Mouse (Mus musculus): ENCODE results near the gene Myo10. TPM values are rescaled to one million over a fixed set of nuclear protein-coding genes. Genes with fewer than 3 reads are reported as not detected.

Gene Myo10
- polyA plus RNA-seq, 1 experiment from 2014 or later: 28.8 TPM

GRCm38 (mm10) chr15:25778937-25779336 is 156.6 kb downstream of the Myo10 start:
- no peak for ATAC-seq
- Histone ChIP-seq H3K4me3 (ENCODE audit: low read depth, low read length) (no peak overlapping the region), H3K27me3 (ENCODE audit: control insufficient read depth, insufficient read depth, low read depth, low read length) (no peaks in the 10 kb centered on the region), H3K4me1 (ENCODE audit: control insufficient read depth, insufficient read depth, low read length) (peaks cover 25% of the 10 kb centered on the region), H3K27ac (ENCODE audit: low read length) (no peak overlapping the region), H3K4me2 (ENCODE audit: low read length) (no peak overlapping the region), H3K36me3 (ENCODE audit: control insufficient read depth, insufficient read depth, low read length) (no peaks in the 10 kb centered on the region; the same call in 1 of the 2 replicates), H3K9me3 (replicated peaks; ENCODE audit: control insufficient read depth, low read length, poor library complexity, severe bottlenecking) (no peaks in the 10 kb centered on the region), H3K9ac (ENCODE audit: low read depth, low read length) (no peak overlapping the region)
- 74% methylated on average over 8 of the region's 8 CpGs for WGBS

DNA sequence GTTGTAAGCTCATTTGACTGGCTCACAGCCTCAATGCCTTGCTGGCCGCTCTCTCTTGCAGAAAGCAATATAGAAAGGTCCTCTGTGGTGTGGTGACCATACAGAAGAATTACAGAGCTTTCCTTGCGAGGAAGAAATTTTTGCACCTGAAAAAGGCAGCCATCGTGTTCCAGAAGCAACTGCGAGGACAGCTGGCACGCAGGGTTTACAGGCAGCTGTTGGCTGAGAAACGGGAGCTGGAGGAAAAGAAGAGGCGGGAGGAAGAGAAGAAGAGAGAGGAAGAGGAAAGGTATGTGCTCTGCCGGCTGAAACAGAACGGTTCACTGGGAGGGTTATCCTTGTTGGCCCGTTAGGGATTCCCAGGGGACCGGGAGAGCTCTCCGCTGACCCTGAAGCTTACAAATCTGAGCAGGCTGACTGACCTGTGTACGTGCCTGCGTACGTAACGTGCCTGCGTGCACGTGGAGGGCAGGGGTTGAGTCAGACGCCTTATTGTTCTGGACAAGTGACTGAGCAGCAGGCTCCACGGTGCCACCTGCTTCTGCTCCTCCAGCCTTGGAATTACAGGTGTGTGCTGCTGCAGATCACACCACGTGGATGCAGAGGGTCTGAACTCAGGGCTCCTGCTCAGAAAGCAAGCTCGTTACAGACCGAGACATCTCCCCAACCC is 157.3 kb downstream of the Myo10 start:
- peaks cover 20% of the 10 kb centered on the region for H3K4me1 ChIP-seq (ENCODE audit: control insufficient read depth, insufficient read depth, low read length)
- no peaks in the 10 kb centered on the region; the same call in 1 of the 2 replicates for H3K36me3 ChIP-seq (ENCODE audit: control insufficient read depth, insufficient read depth, low read length)
- 60% methylated on average over 23 of the region's 23 CpGs for WGBS
- H3K4me2 ChIP-seq (ENCODE audit: low read length): no peak overlapping the region
- no peaks in the 10 kb centered on the region for H3K27me3 ChIP-seq (ENCODE audit: control insufficient read depth, insufficient read depth, low read depth, low read length)
- H3K9me3 ChIP-seq (replicated peaks; ENCODE audit: control insufficient read depth, low read length, poor library complexity, severe bottlenecking): no peaks in the 10 kb centered on the region
- no peak overlapping the region for H3K4me3 ChIP-seq (ENCODE audit: low read depth, low read length)
- no peak overlapping the region for H3K27ac ChIP-seq (ENCODE audit: low read length)
- H3K9ac ChIP-seq (ENCODE audit: low read depth, low read length): no peak overlapping the region
- no peak for ATAC-seq

GRCm38 (mm10) chr15:25781053-25781452 is 158.7 kb downstream of the Myo10 start:
- WGBS: 89% methylated on average over 33 of the region's 33 CpGs
- H3K27ac ChIP-seq (ENCODE audit: low read length): no peak overlapping the region
- peaks cover 8% of the 10 kb centered on the region for H3K4me1 ChIP-seq (ENCODE audit: control insufficient read depth, insufficient read depth, low read length)
- H3K27me3 ChIP-seq (ENCODE audit: control insufficient read depth, insufficient read depth, low read depth, low read length): no peaks in the 10 kb centered on the region
- no peak for ATAC-seq
- H3K9ac ChIP-seq (ENCODE audit: low read depth, low read length): no peak overlapping the region
- H3K36me3 ChIP-seq (ENCODE audit: control insufficient read depth, insufficient read depth, low read length): no peaks in the 10 kb centered on the region; the same call in 1 of the 2 replicates
- no peak overlapping the region for H3K4me3 ChIP-seq (ENCODE audit: low read depth, low read length)
- no peak overlapping the region for H3K4me2 ChIP-seq (ENCODE audit: low read length)
- H3K9me3 ChIP-seq (replicated peaks; ENCODE audit: control insufficient read depth, low read length, poor library complexity, severe bottlenecking): no peaks in the 10 kb centered on the region

DNA sequence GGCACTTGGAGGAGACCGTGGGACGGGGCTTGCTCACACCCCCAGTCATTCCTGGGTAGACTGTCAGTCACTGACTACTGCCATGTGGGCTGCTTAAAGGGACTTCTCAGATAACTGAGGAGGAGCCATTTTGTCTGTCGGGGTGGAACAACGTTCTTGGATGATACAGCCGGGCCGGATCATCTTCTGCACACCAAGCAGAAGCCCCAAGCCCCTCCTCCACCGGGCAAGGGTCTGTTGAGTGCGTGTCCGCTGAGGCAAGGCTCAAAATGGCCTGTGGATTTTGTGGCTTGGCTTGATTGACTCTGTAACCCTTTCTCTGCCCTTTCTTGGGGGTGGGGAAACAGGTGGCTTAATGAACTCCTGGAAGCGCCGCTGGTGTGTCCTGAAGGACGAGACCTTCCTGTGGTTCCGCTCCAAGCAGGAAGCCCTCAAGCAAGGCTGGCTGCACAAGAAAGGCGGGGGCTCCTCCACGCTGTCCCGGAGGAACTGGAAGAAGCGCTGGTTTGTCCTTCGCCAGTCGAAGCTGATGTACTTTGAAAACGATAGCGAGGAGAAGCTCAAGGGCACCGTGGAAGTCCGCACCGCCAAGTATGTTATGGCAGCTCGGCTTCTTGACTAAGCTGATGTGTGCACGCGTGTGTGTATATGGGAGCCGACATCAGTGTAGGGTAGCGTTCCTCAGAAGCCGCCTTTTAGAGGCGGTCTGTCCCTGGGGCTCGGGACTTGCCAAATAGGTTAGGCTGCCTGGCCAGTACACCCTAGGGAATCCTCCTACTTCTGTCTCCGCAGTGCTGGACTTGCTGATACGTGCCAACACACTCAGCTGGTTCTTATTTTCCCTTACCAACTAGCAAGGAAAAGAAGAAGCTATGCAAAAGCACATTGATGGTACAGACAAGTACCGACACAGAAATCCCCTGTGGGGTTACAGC is 163.4 kb downstream of the Myo10 start:
- no peak overlapping the region for H3K9ac ChIP-seq (ENCODE audit: low read depth, low read length)
- H3K27me3 ChIP-seq (ENCODE audit: control insufficient read depth, insufficient read depth, low read depth, low read length): no peaks in the 10 kb centered on the region
- no peak overlapping the region for H3K27ac ChIP-seq (ENCODE audit: low read length)
- no peak overlapping the region for H3K4me2 ChIP-seq (ENCODE audit: low read length)
- H3K4me3 ChIP-seq (ENCODE audit: low read depth, low read length): no peak overlapping the region
- H3K9me3 ChIP-seq (replicated peaks; ENCODE audit: control insufficient read depth, low read length, poor library complexity, severe bottlenecking): no peaks in the 10 kb centered on the region
- ATAC-seq: no peak
- H3K4me1 ChIP-seq (ENCODE audit: control insufficient read depth, insufficient read depth, low read length): no peaks in the 10 kb centered on the region
- no peaks in the 10 kb centered on the region; the same call in 1 of the 2 replicates for H3K36me3 ChIP-seq (ENCODE audit: control insufficient read depth, insufficient read depth, low read length)
- WGBS: 91% methylated on average over 35 of the region's 35 CpGs

- ATAC-seq: no peak
- Histone ChIP-seq H3K27ac (ENCODE audit: low read length) (no peak overlapping the region), H3K9ac (ENCODE audit: low read depth, low read length) (no peak overlapping the region), H3K4me3 (ENCODE audit: low read depth, low read length) (no peak overlapping the region), H3K27me3 (ENCODE audit: control insufficient read depth, insufficient read depth, low read depth, low read length) (no peaks in the 10 kb centered on the region), H3K9me3 (replicated peaks; ENCODE audit: control insufficient read depth, low read length, poor library complexity, severe bottlenecking) (no peaks in the 10 kb centered on the region), H3K36me3 (ENCODE audit: control insufficient read depth, insufficient read depth, low read length) (no peaks in the 10 kb centered on the region), H3K4me1 (ENCODE audit: control insufficient read depth, insufficient read depth, low read length) (no peaks in the 10 kb centered on the region), H3K4me2 (ENCODE audit: low read length) (no peak overlapping the region)
- WGBS: 68% methylated on average over 9 of the region's 9 CpGs
Observed at GRCm38 (mm10) chr15:25787406-25787805, 165.1 kb downstream of the Myo10 start.

- Histone ChIP-seq H3K36me3 (ENCODE audit: control insufficient read depth, insufficient read depth, low read length) (no peaks in the 10 kb centered on the region), H3K4me2 (ENCODE audit: low read length) (no peak overlapping the region), H3K9me3 (replicated peaks; ENCODE audit: control insufficient read depth, low read length, poor library complexity, severe bottlenecking) (no peaks in the 10 kb centered on the region), H3K4me1 (ENCODE audit: control insufficient read depth, insufficient read depth, low read length) (no peaks in the 10 kb centered on the region), H3K9ac (ENCODE audit: low read depth, low read length) (no peak overlapping the region), H3K27me3 (ENCODE audit: control insufficient read depth, insufficient read depth, low read depth, low read length) (no peaks in the 10 kb centered on the region), H3K27ac (ENCODE audit: low read length) (no peak overlapping the region), H3K4me3 (ENCODE audit: low read depth, low read length) (no peak overlapping the region)
- WGBS: 90% methylated on average over 8 of the region's 8 CpGs
- no peak for ATAC-seq
Observed at GRCm38 (mm10) chr15:25787965-25788364, 165.6 kb downstream of the Myo10 start.

DNA sequence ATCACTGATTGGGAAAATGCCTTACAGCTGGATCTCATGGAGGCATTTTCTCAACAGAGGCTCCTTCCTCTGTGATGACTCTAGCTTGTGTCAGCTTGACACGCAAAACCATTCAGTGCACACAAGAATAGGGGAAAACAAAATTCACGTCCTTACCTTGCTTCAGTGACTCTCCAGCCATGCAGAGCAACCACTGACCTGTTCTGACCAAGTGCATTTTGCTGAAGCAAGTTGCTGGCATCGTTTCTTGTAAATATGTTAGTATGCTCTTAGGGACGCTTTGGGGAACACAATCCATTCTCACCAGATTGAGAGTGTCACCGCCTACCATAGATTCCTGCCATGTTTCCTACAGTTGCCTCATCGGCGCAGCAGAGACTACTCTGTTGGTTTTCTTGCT is 166.2 kb downstream of the Myo10 start:
- Histone ChIP-seq H3K27me3 (ENCODE audit: control insufficient read depth, insufficient read depth, low read depth, low read length) (no peaks in the 10 kb centered on the region), H3K4me2 (ENCODE audit: low read length) (no peak overlapping the region), H3K4me3 (ENCODE audit: low read depth, low read length) (no peak overlapping the region), H3K9me3 (replicated peaks; ENCODE audit: control insufficient read depth, low read length, poor library complexity, severe bottlenecking) (no peaks in the 10 kb centered on the region), H3K36me3 (ENCODE audit: control insufficient read depth, insufficient read depth, low read length) (no peaks in the 10 kb centered on the region), H3K9ac (ENCODE audit: low read depth, low read length) (no peak overlapping the region), H3K27ac (ENCODE audit: low read length) (no peak overlapping the region), H3K4me1 (ENCODE audit: control insufficient read depth, insufficient read depth, low read length) (no peaks in the 10 kb centered on the region)
- 85% methylated on average over 7 of the region's 7 CpGs for WGBS
- ATAC-seq: no peak

- H3K27ac ChIP-seq (ENCODE audit: low read length): no peak overlapping the region
- no peaks in the 10 kb centered on the region for H3K27me3 ChIP-seq (ENCODE audit: control insufficient read depth, insufficient read depth, low read depth, low read length)
- H3K4me2 ChIP-seq (ENCODE audit: low read length): no peak overlapping the region
- H3K4me3 ChIP-seq (ENCODE audit: low read depth, low read length): no peak overlapping the region
- H3K9ac ChIP-seq (ENCODE audit: low read depth, low read length): no peak overlapping the region
- no peak for ATAC-seq
- 79% methylated on average over 10 of the region's 10 CpGs for WGBS
- H3K4me1 ChIP-seq (ENCODE audit: control insufficient read depth, insufficient read depth, low read length): no peaks in the 10 kb centered on the region
- peaks cover 4% of the 10 kb centered on the region; the same call in 1 of the 2 replicates for H3K36me3 ChIP-seq (ENCODE audit: control insufficient read depth, insufficient read depth, low read length)
- no peaks in the 10 kb centered on the region for H3K9me3 ChIP-seq (replicated peaks; ENCODE audit: control insufficient read depth, low read length, poor library complexity, severe bottlenecking)
Observed at GRCm38 (mm10) chr15:25789241-25789640, 166.9 kb downstream of the Myo10 start.

Data from midbrain, embryonic 16.5 days (tissue).